Mouse (Mus musculus) ovary, postnatal 36 days (tissue): Measurements from ENCODE around the gene Nup188.

Source experiments
- DNase-seq: peaks from one replicate; pipeline ENCODE4 v3.0.0; 2022; ENCODE audit warnings: low spot score, mixed read lengths

The Nup188 gene

GRCm38 (mm10) chr2:30256616-30257350, 29.4 kb upstream of the Nup188 start:
- DNase-seq: no peak

- DNase-seq: no peak
These were observed 28.3 kb upstream of the Nup188 start for GRCm38 (mm10) chr2:30257699-30258460.

- no peak for DNase-seq
These were observed 27.6 kb upstream of the Nup188 start for GRCm38 (mm10) chr2:30258600-30258999.

GRCm38 (mm10) chr2:30259131-30260064, 26.8 kb upstream of the Nup188 start:
- no peak for DNase-seq

- DNase-seq: no peak
These were observed 25.0 kb upstream of the Nup188 start for GRCm38 (mm10) chr2:30261064-30261736.

GRCm38 (mm10) chr2:30261921-30262839, 24.0 kb upstream of the Nup188 start:
- DNase-seq: no peak

- peak; percentile 60 for DNase-seq
These were observed 23.3 kb upstream of the Nup188 start for GRCm38 (mm10) chr2:30262840-30263441.

GRCm38 (mm10) chr2:30263811-30264210, 22.4 kb upstream of the Nup188 start:
- no peak for DNase-seq

- DNase-seq: no peak
These were observed 21.3 kb upstream of the Nup188 start for GRCm38 (mm10) chr2:30264671-30265519.

GRCm38 (mm10) chr2:30265767-30266253, 20.4 kb upstream of the Nup188 start, which contains the start of gene Phyhd1:
Gene Phyhd1 (plus strand): TSS chr2:30266203.
- DNase-seq: peak; percentile 52

- DNase-seq: peak; percentile 67
These were observed 19.7 kb upstream of the Nup188 start for GRCm38 (mm10) chr2:30266392-30266941.

GRCm38 (mm10) chr2:30267466-30267865, 18.7 kb upstream of the Nup188 start:
- no peak for DNase-seq

GRCm38 (mm10) chr2:30268371-30268770, 17.8 kb upstream of the Nup188 start:
- DNase-seq: no peak

- no peak for DNase-seq
These were observed 16.8 kb upstream of the Nup188 start for GRCm38 (mm10) chr2:30269241-30269990.

GRCm38 (mm10) chr2:30270134-30270533, 16.1 kb upstream of the Nup188 start:
- DNase-seq: no peak

- no peak for DNase-seq
These were observed 5.5 kb upstream of the Nup188 start, which contains the start of gene Gm28038 for GRCm38 (mm10) chr2:30280743-30281142. Gene Gm28038 (plus strand): TSS chr2:30281043.

- no peak for DNase-seq
These were observed 4.5 kb upstream of the Nup188 start for GRCm38 (mm10) chr2:30281651-30282050.

GRCm38 (mm10) chr2:30283193-30283592, 3.0 kb upstream of the Nup188 start:
- no peak for DNase-seq
